In the genomic region with DNA sequence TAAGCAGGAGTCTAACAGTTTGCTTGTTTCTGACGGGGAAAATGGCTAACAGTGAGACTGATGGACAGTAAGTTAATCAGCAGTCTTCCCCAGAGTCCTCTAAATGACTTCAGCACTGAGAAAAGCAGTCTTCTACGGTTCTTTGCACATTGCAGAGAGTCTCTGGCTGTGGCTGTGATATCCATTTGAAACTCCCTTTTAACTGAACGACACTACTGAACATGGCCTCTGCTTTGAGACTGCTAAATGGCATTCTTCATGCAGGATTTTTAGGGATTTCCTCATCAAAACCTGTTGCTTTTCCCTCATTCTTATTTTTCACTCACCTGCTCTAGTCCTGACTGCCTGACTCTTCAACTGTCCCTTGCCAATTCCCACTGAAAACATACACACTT, we compare ENCODE assay signal across 33 mouse cellular contexts. TPM values are rescaled to one million over a fixed set of nuclear protein-coding genes. Genes with fewer than 3 reads are reported as not detected.
DNase-seq lines count a peak whose midpoint lies in the region; ATAC-seq and TF ChIP-seq lines count a peak whose summit lies in the region.
"Had no signal": no experiment of that assay in that cellular context is flagged by ENCODE, and none has a peak within 500 bp of the region (broad histone marks: within the 10 kb centered on the region; RNA-seq: fewer than 3 reads in every experiment).

No protein-coding gene starts in this region.

- no peak for DNase-seq in heart, embryonic 10.5 days (ENCODE audit: low spot score)
- no peak for DNase-seq in heart, adult 8-10 months (ENCODE audit: low spot score)
- no peak for DNase-seq in liver, embryonic 11.5 days (ENCODE audit: low spot score)
- no peak for DNase-seq in liver
- peak; percentile 7 for DNase-seq in midbrain, postnatal 0 days (ENCODE audit: low spot score)
- DNase-seq in T-cell, adult 2 months (ENCODE audit: low spot score), result no peak
- DNase-seq: adrenal gland, postnatal 36 days; cerebellum, adult 2 months; cerebellum, postnatal 14 days; gastrocnemius, postnatal 14 days; kidney, adult 11 months; kidney, postnatal 14 days; layer of hippocampus, adult 9-11 months; lung, postnatal 10 days; midbrain, embryonic 14.5 days; right cerebral cortex, adult 18-20 months; right cerebral cortex, postnatal 4 days; thymus, adult 18-20 months; thymus, postnatal 25 days had no signal

- 0 out of 2 replicates have a peak overlapping the region, but pooled peaks have one; percentile 9 for H3K9ac ChIP-seq in liver, embryonic 11.5 days (ENCODE audit: low read depth, low read length)
- no peak overlapping the region for H3K9ac ChIP-seq in midbrain, postnatal 0 days (replicated peaks; ENCODE audit: low read length, poor library complexity, severe bottlenecking)
- H3K9ac ChIP-seq in midbrain, embryonic 16.5 days (ENCODE audit: low read depth, low read length), result no peak overlapping the region
- H3K9ac ChIP-seq: embryonic facial prominence, embryonic 15.5 days; hindbrain, embryonic 15.5 days; limb, embryonic 15.5 days had no signal

- no peaks in the 10 kb centered on the region for H3K9me3 ChIP-seq in heart, embryonic 10.5 days
- H3K9me3 ChIP-seq in liver, embryonic 11.5 days (ENCODE audit: control insufficient read depth, low read length), result no peaks in the 10 kb centered on the region
- no peaks in the 10 kb centered on the region for H3K9me3 ChIP-seq in midbrain, postnatal 0 days (ENCODE audit: low read length)
- no peaks in the 10 kb centered on the region for H3K9me3 ChIP-seq in midbrain, embryonic 16.5 days (replicated peaks; ENCODE audit: control insufficient read depth, low read length, poor library complexity, severe bottlenecking)
- H3K9me3 ChIP-seq: embryonic facial prominence, embryonic 10.5 days; embryonic facial prominence, embryonic 15.5 days; hindbrain, embryonic 10.5 days; hindbrain, embryonic 15.5 days; limb, embryonic 10.5 days; limb, embryonic 15.5 days had no signal

- H3K27ac ChIP-seq in heart, embryonic 10.5 days, result peak overlapping the region; percentile 69; the same call in 1 of the 2 replicates
- peak overlapping the region; percentile 84 for H3K27ac ChIP-seq in liver, embryonic 11.5 days (ENCODE audit: low read depth, low read length)
- no peak overlapping the region for H3K27ac ChIP-seq in midbrain, postnatal 0 days (ENCODE audit: low read depth, low read length)
- no peak overlapping the region for H3K27ac ChIP-seq in midbrain, embryonic 16.5 days (ENCODE audit: low read length)
- H3K27ac ChIP-seq in macrophage, result peak overlapping the region; percentile 49; the same call in 1 of the 2 replicates
- H3K27ac ChIP-seq: embryonic facial prominence, embryonic 10.5 days; embryonic facial prominence, embryonic 15.5 days; hindbrain, embryonic 10.5 days; hindbrain, embryonic 15.5 days; limb, embryonic 10.5 days; limb, embryonic 15.5 days; stomach, postnatal 0 days had no signal

- peaks cover 76% of the 10 kb centered on the region for H3K36me3 ChIP-seq in heart, embryonic 10.5 days
- peaks cover 6% of the 10 kb centered on the region; the same call in 1 of the 2 replicates for H3K36me3 ChIP-seq in liver, embryonic 11.5 days (ENCODE audit: control insufficient read depth, insufficient read depth, low read length)
- H3K36me3 ChIP-seq in midbrain, postnatal 0 days (ENCODE audit: insufficient read depth, low read length), result peaks cover 31% of the 10 kb centered on the region
- H3K36me3 ChIP-seq in midbrain, embryonic 16.5 days (ENCODE audit: control insufficient read depth, insufficient read depth, low read length), result peaks cover 37% of the 10 kb centered on the region
- peaks cover 28% of the 10 kb centered on the region for H3K36me3 ChIP-seq in macrophage (ENCODE audit: inconsistent target)

- H3K4me1 ChIP-seq in heart, embryonic 10.5 days, result peaks cover 41% of the 10 kb centered on the region
- peaks cover 27% of the 10 kb centered on the region for H3K4me1 ChIP-seq in liver, embryonic 11.5 days (replicated peaks; ENCODE audit: control insufficient read depth, insufficient read depth, low read length)
- no peaks in the 10 kb centered on the region for H3K4me1 ChIP-seq in midbrain, postnatal 0 days (ENCODE audit: insufficient read depth, low read length)
- no peaks in the 10 kb centered on the region for H3K4me1 ChIP-seq in midbrain, embryonic 16.5 days (ENCODE audit: control insufficient read depth, insufficient read depth, low read length)
- H3K4me1 ChIP-seq: embryonic facial prominence, embryonic 10.5 days; embryonic facial prominence, embryonic 15.5 days; hindbrain, embryonic 10.5 days; hindbrain, embryonic 15.5 days; limb, embryonic 10.5 days; limb, embryonic 15.5 days had no signal

- no peak for TF ChIP-seq CTCF in midbrain, postnatal 0 days (IDR thresholded peaks at IDR 0.05)

- H3K4me2 ChIP-seq in liver, embryonic 11.5 days, result peak overlapping the region; percentile 53
- H3K4me2 ChIP-seq in midbrain, postnatal 0 days (ENCODE audit: low read depth, low read length, poor library complexity, severe bottlenecking), result no peak overlapping the region
- H3K4me2 ChIP-seq in midbrain, embryonic 16.5 days (ENCODE audit: low read length), result no peak overlapping the region
- H3K4me2 ChIP-seq: embryonic facial prominence, embryonic 15.5 days; hindbrain, embryonic 15.5 days; limb, embryonic 15.5 days had no signal

- no peaks in the 10 kb centered on the region for H3K27me3 ChIP-seq in heart, embryonic 10.5 days (ENCODE audit: insufficient read depth, poor library complexity, severe bottlenecking)
- H3K27me3 ChIP-seq in liver, embryonic 11.5 days (replicated peaks; ENCODE audit: control insufficient read depth, insufficient read depth, low read length), result no peaks in the 10 kb centered on the region
- no peaks in the 10 kb centered on the region for H3K27me3 ChIP-seq in midbrain, postnatal 0 days (ENCODE audit: insufficient read depth, low read length)
- H3K27me3 ChIP-seq in midbrain, embryonic 16.5 days (ENCODE audit: control insufficient read depth, insufficient read depth, low read depth, low read length), result no peaks in the 10 kb centered on the region
- H3K27me3 ChIP-seq: embryonic facial prominence, embryonic 15.5 days; hindbrain, embryonic 15.5 days; limb, embryonic 15.5 days had no signal

- no peaks in the 10 kb centered on the region for H3K79me2 ChIP-seq in macrophage (ENCODE audit: inconsistent target)

- no peak overlapping the region for H3K4me3 ChIP-seq in heart, embryonic 10.5 days
- no peak overlapping the region for H3K4me3 ChIP-seq in liver, embryonic 11.5 days (ENCODE audit: low read depth, low read length)
- H3K4me3 ChIP-seq in midbrain, postnatal 0 days (ENCODE audit: low read depth, low read length), result no peak overlapping the region
- no peak overlapping the region for H3K4me3 ChIP-seq in midbrain, embryonic 16.5 days (ENCODE audit: low read depth, low read length)
- no peak overlapping the region for H3K4me3 ChIP-seq in macrophage (ENCODE audit: inconsistent target)
- H3K4me3 ChIP-seq: embryonic facial prominence, embryonic 10.5 days; embryonic facial prominence, embryonic 15.5 days; hindbrain, embryonic 10.5 days; hindbrain, embryonic 15.5 days; limb, embryonic 10.5 days; limb, embryonic 15.5 days had no signal

- 73% methylated on average over 3 of the region's 3 CpGs for WGBS in heart, embryonic 10.5 days
- WGBS in liver, embryonic 11.5 days, result 75% methylated on average over 3 of the region's 3 CpGs
- WGBS in midbrain, postnatal 0 days, result 82% methylated on average over 3 of the region's 3 CpGs
- WGBS in midbrain, embryonic 16.5 days, result 81% methylated on average over 3 of the region's 3 CpGs
- WGBS in macrophage (ENCODE audit: missing documents), result 98% methylated on average over 3 of the region's 3 CpGs

- ATAC-seq in liver, embryonic 11.5 days (replicated peaks; ENCODE audit: low FRiP score), result no peak
- ATAC-seq in midbrain, postnatal 0 days (ENCODE audit: low FRiP score), result no peak
- no peak for ATAC-seq in midbrain, embryonic 16.5 days
- ATAC-seq: forebrain, embryonic 14.5 days; inflammation-experienced regulatory T-cells, adult 6 months had no signal

RNA-seq across cellular contexts. Expression of gene Ccdc186, which starts 19.6 kb away (rescaled TPM):
- 14.7 and 15.2 TPM in 2 replicates for polyA plus RNA-seq in heart, embryonic 10.5 days (2016; fragmentation: Nextera tagmentation; extraction: Ambion mirVana)
- 10 to 100 TPM; 24.7 to 29.3 (median 27.4) TPM for total RNA-seq in heart, adult 8-10 months (2022)
- polyA plus RNA-seq in liver, embryonic 11.5 days (2014; fragmentation: Nextera tagmentation; extraction: Ambion mirVana), result 9.5 and 10.9 TPM in 2 replicates
- total RNA-seq in midbrain, postnatal 0 days (2014; rRNA removed), result 13.5 and 30.1 TPM in 2 replicates
- 16.8 and 20.8 TPM in 2 replicates for polyA plus RNA-seq in midbrain, postnatal 0 days (2015; fragmentation: Nextera tagmentation; extraction: Ambion mirVana)
- polyA plus RNA-seq in midbrain, embryonic 16.5 days (2015; fragmentation: Nextera tagmentation; extraction: Ambion mirVana), result 22.2 and 27.3 TPM in 2 replicates
- 100 to 1,000 TPM in 3 of 26 experiments, 10 to 100 TPM in 23; 39.8 to 119 (median 57.5) TPM for total RNA-seq in macrophage (2018; cell fraction: chromatin; rRNA removed)
- total RNA-seq in macrophage (2018; cell fraction: cytosol; rRNA removed), result 10 to 100 TPM; 10.8 to 19.3 (median 15.0) TPM
- total RNA-seq in macrophage (2018; cell fraction: nucleus; rRNA removed), result 10 to 100 TPM; 26.2 to 55.2 (median 36.1) TPM
- polyA plus RNA-seq in macrophage (2018), result 9.1 to 14.8 TPM (median 9.7 TPM) in 3 replicates

RNA-seq across cellular contexts. Expression of gene Tdrd1, which starts 23.7 kb away (rescaled TPM):
- 1.0 TPM in 2 replicates for polyA plus RNA-seq in heart, embryonic 10.5 days (2016; fragmentation: Nextera tagmentation; extraction: Ambion mirVana)
- not detected for total RNA-seq in heart, adult 8-10 months (2022)
- polyA plus RNA-seq in liver, embryonic 11.5 days (2014; fragmentation: Nextera tagmentation; extraction: Ambion mirVana), result 0.45 and 0.81 TPM in 2 replicates
- 0.85 and 0.99 TPM in 2 replicates for total RNA-seq in midbrain, postnatal 0 days (2014; rRNA removed)
- polyA plus RNA-seq in midbrain, postnatal 0 days (2015; fragmentation: Nextera tagmentation; extraction: Ambion mirVana), result 0.52 and 0.88 TPM in 2 replicates
- 0.98 and 1.1 TPM in 2 replicates for polyA plus RNA-seq in midbrain, embryonic 16.5 days (2015; fragmentation: Nextera tagmentation; extraction: Ambion mirVana)
- total RNA-seq in macrophage (2018; cell fraction: chromatin; rRNA removed), result not detected
- not detected for total RNA-seq in macrophage (2018; cell fraction: cytosol; rRNA removed)
- total RNA-seq in macrophage (2018; cell fraction: nucleus; rRNA removed), result not detected
- not detected in 3 replicates for polyA plus RNA-seq in macrophage (2018)
- total RNA-seq: gastrocnemius, postnatal 14 days; granulocyte monocyte progenitor cell, adult 5-6 weeks; neutrophil, adult 5-6 weeks had no signal
- polyA plus RNA-seq: inflammation-experienced regulatory T-cells, adult 6 months; spleen, adult 2 months had no signal

Comparison
In these comparisons a context has a peak if more than half of its experiments do, and no peak if none do; other contexts are left out.
1. H3K27ac ChIP-seq: peak in heart, embryonic 10.5 days (single experiment), liver, embryonic 11.5 days (single experiment) and macrophage (single experiment); none in midbrain, postnatal 0 days (single experiment) and midbrain, embryonic 16.5 days (single experiment).